Mouse (Mus musculus): ENCODE measurements around the gene Nup153. TPM values are rescaled to one million over a fixed set of nuclear protein-coding genes. Genes with fewer than 3 reads are reported as not detected.

Nup153 gene
- 48.9 TPM for polyA plus RNA-seq (2021)

DNA sequence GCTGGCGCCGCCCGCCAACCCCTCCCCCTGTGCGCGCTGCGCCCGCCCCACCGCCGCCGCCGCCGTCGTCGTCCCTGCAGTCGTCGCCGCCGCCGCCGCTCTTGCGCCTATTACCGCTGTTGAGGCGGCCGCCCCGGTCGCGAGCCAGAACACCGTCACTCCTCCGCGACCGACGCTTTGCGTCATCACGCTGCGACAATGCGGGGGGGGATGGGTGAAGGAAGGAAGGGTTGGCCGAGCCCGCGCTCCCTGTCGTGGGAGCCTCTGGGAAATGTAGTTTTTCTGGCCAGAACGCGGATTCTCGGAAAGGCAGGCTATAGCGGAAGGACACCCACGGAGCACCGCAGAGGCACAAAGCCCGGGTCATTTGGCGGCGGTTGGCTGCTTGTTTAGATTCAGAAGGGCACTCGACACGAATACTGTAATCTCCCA lies at the start of gene Nup153:
Gene Nup153, minus strand, starts transcription at position 104 of the 432 bp plus-strand sequence.
- ChIA-PET POLR2A (interaction anchor here (1.0 to 1.4 kb wide), 2 partner anchors 8 to 59 kb away, joined by 3 read pairs; no protein-coding TSS in a partner anchor), CTCF (interaction anchor here (0.9 kb wide), 1 partner anchor 13 kb away, joined by 3 read pairs; no protein-coding TSS in a partner anchor)
- no peak for TF ChIP-seq CTCF (IDR thresholded peaks at IDR 0.05)
- in situ Hi-C loops (cut with MboI; ENCODE audit: low pct_unique_long_range_greater_than_20kb), result no loop called here
- peak; percentile 86 for DNase-seq (ENCODE audit: low read depth, low spot score)
- ATAC-seq, result peak; percentile 81
- no peaks in the 10 kb centered on the region for H3K27me3 ChIP-seq

- CTCF ChIA-PET, result interaction anchor here (1.2 kb wide), 1 partner anchor 26 kb away, joined by 3 read pairs; no protein-coding TSS in a partner anchor
- POLR2A ChIA-PET, result no interaction called here
- no peaks in the 10 kb centered on the region for H3K27me3 ChIP-seq
- in situ Hi-C loops (cut with MboI; ENCODE audit: low pct_unique_long_range_greater_than_20kb), result no loop called here
- no peak for TF ChIP-seq CTCF (IDR thresholded peaks at IDR 0.05)
- DNase-seq (ENCODE audit: low read depth, low spot score) (no peak), ATAC-seq (no peak)
These were observed 49.7 kb upstream of the Nup153 start for GRCm38 (mm10) chr13:46777461-46777860.

DNA sequence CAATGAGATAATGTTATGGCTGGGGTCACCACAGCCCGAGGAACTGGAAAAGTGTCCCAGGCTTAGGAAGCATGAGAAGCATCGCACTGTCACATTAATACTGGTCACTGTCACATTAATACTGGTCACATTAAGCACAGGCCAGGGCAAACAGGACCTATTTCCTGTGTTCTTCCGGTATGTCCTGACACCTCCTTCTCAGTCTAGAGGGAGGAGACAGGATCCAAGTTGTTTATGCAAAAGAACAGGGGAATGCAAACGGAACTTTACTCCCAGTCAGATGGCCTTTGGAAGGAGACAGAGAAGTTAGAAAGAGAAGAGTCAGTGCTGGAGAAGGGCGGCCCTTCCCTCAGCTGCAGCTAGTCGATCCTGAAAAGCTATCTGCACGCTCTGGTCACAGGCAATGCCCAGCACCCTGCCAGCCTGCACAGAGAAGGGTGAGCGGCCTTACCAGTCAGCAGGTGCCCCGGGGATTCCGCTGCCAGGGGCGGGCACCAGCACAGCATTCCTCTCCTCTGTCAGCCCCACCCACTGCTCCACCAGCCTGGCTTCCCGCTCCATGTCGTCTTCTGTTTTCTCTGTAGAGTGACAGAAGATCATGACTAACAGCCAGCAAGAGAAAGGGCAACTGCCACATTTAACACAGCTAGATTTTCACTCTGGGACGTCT lies 49.0 kb upstream of the Nup153 start:
- in situ Hi-C loops (cut with MboI; ENCODE audit: low pct_unique_long_range_greater_than_20kb), result no loop called here
- ChIA-PET POLR2A (no interaction called here), CTCF (no interaction called here)
- DNase-seq (ENCODE audit: low read depth, low spot score) (no peak), ATAC-seq (no peak)
- H3K27me3 ChIP-seq, result no peaks in the 10 kb centered on the region
- no peak for TF ChIP-seq CTCF (IDR thresholded peaks at IDR 0.05)

- ChIA-PET CTCF (interaction anchor here (1.4 kb wide), 1 partner anchor 17 kb away, joined by 3 read pairs; no protein-coding TSS in a partner anchor), POLR2A (no interaction called here)
- TF ChIP-seq CTCF (IDR thresholded peaks at IDR 0.05), result no peak
- no peak for DNase-seq (ENCODE audit: low read depth, low spot score)
- ATAC-seq, result no peak
- in situ Hi-C loops (cut with MboI; ENCODE audit: low pct_unique_long_range_greater_than_20kb), result no loop called here
- no peaks in the 10 kb centered on the region for H3K27me3 ChIP-seq
These were observed 47.3 kb upstream of the Nup153 start for GRCm38 (mm10) chr13:46774998-46775397.

GRCm38 (mm10) chr13:46772581-46772980 lies 44.8 kb upstream of the Nup153 start:
- in situ Hi-C loops (cut with MboI; ENCODE audit: low pct_unique_long_range_greater_than_20kb), result no loop called here
- ATAC-seq, result no peak
- ChIA-PET POLR2A (no interaction called here), CTCF (no interaction called here)
- no peak for DNase-seq (ENCODE audit: low read depth, low spot score)
- no peaks in the 10 kb centered on the region for H3K27me3 ChIP-seq
- TF ChIP-seq CTCF (IDR thresholded peaks at IDR 0.05), result no peak

- CTCF ChIA-PET, result no interaction called here
- H3K27me3 ChIP-seq, result no peaks in the 10 kb centered on the region
- ATAC-seq (no peak), DNase-seq (ENCODE audit: low read depth, low spot score) (no peak)
- TF ChIP-seq CTCF (IDR thresholded peaks at IDR 0.05), result no peak
- in situ Hi-C loops (cut with MboI; ENCODE audit: low pct_unique_long_range_greater_than_20kb), result no loop called here
- POLR2A ChIA-PET, result no interaction called here
These were observed 37.6 kb upstream of the Nup153 start for GRCm38 (mm10) chr13:46765361-46765760.

DNA sequence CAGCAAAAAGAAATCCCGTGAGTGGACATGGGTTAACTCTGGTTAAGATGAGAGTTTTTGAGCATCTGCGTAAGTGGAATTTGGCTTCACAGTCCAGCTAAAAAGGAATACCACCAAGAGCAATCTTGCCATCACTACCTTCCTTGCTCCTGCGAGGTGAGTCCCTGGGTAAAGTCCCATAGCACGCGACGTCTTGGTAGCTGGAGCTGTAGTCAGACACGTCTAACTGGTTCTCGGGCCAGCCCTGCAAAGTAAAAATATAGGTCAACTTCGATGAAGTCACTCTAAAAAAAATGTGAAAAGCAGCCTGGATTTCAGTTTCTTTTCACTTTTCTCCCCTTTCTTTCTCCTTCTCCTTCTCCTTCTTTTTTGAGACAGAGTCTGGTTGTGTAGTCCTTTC lies 35.5 kb upstream of the Nup153 start:
- no peaks in the 10 kb centered on the region for H3K27me3 ChIP-seq
- ChIA-PET CTCF (no interaction called here), POLR2A (no interaction called here)
- no peak for ATAC-seq
- no peak for DNase-seq (ENCODE audit: low read depth, low spot score)
- in situ Hi-C loops (cut with MboI; ENCODE audit: low pct_unique_long_range_greater_than_20kb), result no loop called here
- TF ChIP-seq CTCF (IDR thresholded peaks at IDR 0.05), result no peak

- CTCF ChIA-PET, result no interaction called here
- DNase-seq (ENCODE audit: low read depth, low spot score) (no peak), ATAC-seq (no peak)
- POLR2A ChIA-PET, result no interaction called here
- in situ Hi-C loops (cut with MboI; ENCODE audit: low pct_unique_long_range_greater_than_20kb), result no loop called here
- H3K27me3 ChIP-seq, result no peaks in the 10 kb centered on the region
- no peak for TF ChIP-seq CTCF (IDR thresholded peaks at IDR 0.05)
These were observed 33.2 kb upstream of the Nup153 start for GRCm38 (mm10) chr13:46760921-46761320.

- CTCF ChIA-PET, result no interaction called here
- no peaks in the 10 kb centered on the region for H3K27me3 ChIP-seq
- in situ Hi-C loops (cut with MboI; ENCODE audit: low pct_unique_long_range_greater_than_20kb), result no loop called here
- no peak for ATAC-seq
- POLR2A ChIA-PET, result interaction anchor here (0.6 kb wide), 1 partner anchor 22 kb away, joined by 3 read pairs; no protein-coding TSS in a partner anchor
- no peak for TF ChIP-seq CTCF (IDR thresholded peaks at IDR 0.05)
- DNase-seq (ENCODE audit: low read depth, low spot score), result no peak
These were observed 31.6 kb upstream of the Nup153 start for GRCm38 (mm10) chr13:46759281-46759809.

- ATAC-seq, result no peak
These were observed 30.9 kb upstream of the Nup153 start for GRCm38 (mm10) chr13:46758627-46759026.

GRCm38 (mm10) chr13:46757946-46758345 lies 30.2 kb upstream of the Nup153 start:
- ChIA-PET CTCF (interaction anchor here (1.0 to 1.4 kb wide), 3 partner anchors 13 to 17 kb away, joined by 3 to 4 read pairs (median 3); no protein-coding TSS in a partner anchor), POLR2A (no interaction called here)
- no peak for ATAC-seq
- no peak for TF ChIP-seq CTCF (IDR thresholded peaks at IDR 0.05)
- DNase-seq (ENCODE audit: low read depth, low spot score), result no peak
- no peaks in the 10 kb centered on the region for H3K27me3 ChIP-seq
- in situ Hi-C loops (cut with MboI; ENCODE audit: low pct_unique_long_range_greater_than_20kb), result no loop called here

More at GRCm38 (mm10) chr13:46758627-46759026, 30.9 kb upstream of the Nup153 start:
- ChIA-PET CTCF (interaction anchor here (1.0 to 1.4 kb wide), 3 partner anchors 13 to 16 kb away, joined by 3 to 4 read pairs (median 3); no protein-coding TSS in a partner anchor), POLR2A (no interaction called here)
- DNase-seq (ENCODE audit: low read depth, low spot score), result no peak
- no peaks in the 10 kb centered on the region for H3K27me3 ChIP-seq
- in situ Hi-C loops (cut with MboI; ENCODE audit: low pct_unique_long_range_greater_than_20kb), result no loop called here
- TF ChIP-seq CTCF (IDR thresholded peaks at IDR 0.05), result no peak

Measured in Patski (cell line).